Mouse (Mus musculus) bone marrow, adult 2 months (tissue): ENCODE measurements around the gene F9. TPM values are rescaled to one million over a fixed set of nuclear protein-coding genes. Genes with fewer than 3 reads are reported as not detected.
"Not testable (repeated sequence)": the region's sequence is repeated elsewhere in the genome, so short reads cannot be mapped to it uniquely, and the experiment has no call there.

Experiments used
- H3K27ac ChIP-seq: fragments of 200-500 bp; 2 replicates; pipeline ENCODE4 v1.5.1; 2012; ENCODE audit warnings: low read depth, mild to moderate bottlenecking, control low read depth, inconsistent platforms, low read length; ENCODE audit not compliant: control insufficient read depth, poor library complexity, insufficient read depth
- H3K4me1 ChIP-seq: fragments of 200-500 bp; 2 replicates; pipeline ENCODE4 v1.6.1; 2011; ENCODE audit warnings: low read length; ENCODE audit not compliant: control insufficient read depth, insufficient read depth
- H3K4me3 ChIP-seq: fragments of 200-500 bp; replicated peaks from 2 replicates; pipeline ENCODE3; 2011; ENCODE audit warnings: mild to moderate bottlenecking, low read depth, low read length, control low read depth; ENCODE audit not compliant: control insufficient read depth
- CTCF ChIP-seq: fragments of 200-500 bp; IDR thresholded peaks from 2 replicates; pipeline ENCODE4 v1.5.1; 2011; ENCODE audit warnings: low read length, control low read depth; ENCODE audit not compliant: control insufficient read depth, insufficient read depth
- POLR2A ChIP-seq: fragments of 200-500 bp; IDR thresholded peaks from 2 replicates; pipeline ENCODE4 v1.6.1; 2011; ENCODE audit warnings: low read depth, mild to moderate bottlenecking, control low read depth, low read length, borderline replicate concordance; ENCODE audit not compliant: control insufficient read depth
- WGBS: fragments of 180-500 bp; shearing (Covaris S2); methylation state at CpG from one replicate; pipeline ENCODE4 v1.1.7; 2018; 5-methylcytosine and 5-hydroxymethylcytosine counted together
- polyA plus RNA-seq: library from polyadenylated mRNA; stranded (reverse); fragments of >200 nt; gene quantifications from 2 replicates; pipeline ENCODE4 v1.2.4, GENCODE M21; 2011; ENCODE audit warnings: low replicate concordance; ENCODE audit not compliant: missing spikeins, insufficient read depth, insufficient read length

F9 gene
- 0.36 and 1.3 TPM in 2 replicates for polyA plus RNA-seq

DNA sequence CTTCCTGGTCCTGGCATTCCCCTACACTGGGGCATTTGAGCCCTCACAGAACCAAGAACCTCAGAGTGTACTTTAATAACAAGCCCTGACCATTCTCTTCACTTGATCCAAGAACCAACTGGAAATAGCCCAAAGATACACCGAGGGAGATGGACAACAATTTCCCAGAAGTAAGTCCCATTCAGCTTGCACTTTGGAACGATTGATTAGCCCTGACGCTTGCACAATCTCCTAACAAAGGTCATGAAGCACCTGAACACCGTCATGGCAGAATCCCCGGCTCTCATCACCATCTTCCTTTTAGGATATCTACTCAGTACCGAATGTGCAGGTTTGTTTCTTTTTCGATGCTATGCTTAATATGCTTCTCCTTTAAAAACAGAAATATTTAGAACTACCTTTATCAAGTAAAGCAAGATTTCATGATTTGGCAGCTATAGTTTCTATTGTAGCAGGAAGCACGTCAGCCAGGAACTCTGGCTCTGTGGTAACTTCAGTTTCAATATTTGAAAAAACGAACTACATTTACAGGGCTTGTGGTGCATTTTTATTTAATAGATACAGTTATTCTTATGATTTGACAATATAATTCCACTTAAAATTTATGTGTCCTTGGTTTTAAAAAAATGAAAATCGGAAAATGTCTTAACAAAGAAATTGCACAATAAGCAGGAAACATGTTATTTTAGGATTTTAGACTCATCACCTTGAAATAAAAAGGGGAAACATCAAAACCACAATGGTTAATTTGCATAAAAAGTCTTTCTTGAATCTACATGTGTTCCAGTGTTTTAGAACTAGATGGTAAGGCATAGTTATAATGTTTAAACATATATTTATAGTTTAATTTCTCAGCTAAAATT lies at the start of gene F9:
Gene F9, plus strand, starts transcription at position 244 of the 863 bp plus-strand sequence.
- Histone ChIP-seq H3K4me3 (no peak within 1 kb of the TSS), H3K4me1 (no peaks in the 10 kb centered on the region), H3K27ac (no peak within 1 kb of the TSS)
- 31% methylated on average over 10 of the region's 10 CpGs for WGBS
- TF ChIP-seq POLR2A: no peak
- no peak for TF ChIP-seq CTCF

DNA sequence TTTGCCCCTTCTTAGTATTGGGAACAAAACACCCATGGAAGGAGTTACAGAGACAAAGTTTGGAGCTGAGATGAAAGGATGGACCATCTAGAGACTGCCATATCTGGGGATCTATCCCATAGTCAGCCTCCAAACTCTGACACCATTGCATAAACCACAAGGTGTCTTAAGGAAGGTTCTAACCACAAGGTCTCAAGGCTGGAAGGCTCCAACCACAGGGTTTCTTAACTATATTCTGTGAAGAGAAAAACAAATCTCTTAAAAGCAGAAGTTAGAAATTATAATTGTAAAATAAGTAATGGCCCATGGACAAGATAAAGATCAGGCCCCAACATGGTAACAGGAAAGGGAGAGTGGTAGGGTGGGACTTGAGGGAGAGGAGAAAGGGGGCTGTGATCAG lies 29.5 kb upstream of the F9 start:
- H3K4me1 ChIP-seq, H3K4me3 ChIP-seq, H3K27ac ChIP-seq: not testable (repeated sequence)

DNA sequence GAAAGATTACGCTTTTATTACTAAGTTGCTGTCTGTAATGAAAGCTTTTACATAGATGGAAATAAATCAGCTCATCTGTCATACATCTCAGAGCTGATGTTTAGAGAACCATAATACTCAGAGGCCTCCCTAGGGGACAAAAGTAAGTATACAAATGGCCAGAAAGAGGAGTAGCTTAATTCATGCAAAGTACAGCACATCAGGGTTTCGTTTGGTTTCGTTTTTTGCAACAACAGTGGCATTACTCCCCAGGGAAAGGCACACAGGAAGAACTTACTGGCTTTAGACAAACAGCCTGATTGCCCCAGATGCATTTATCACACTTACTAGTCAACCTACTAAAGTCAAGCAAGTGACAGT lies 800 bp downstream of the F9 start:
- TF ChIP-seq POLR2A (no peak), CTCF (no peak)
- Histone ChIP-seq H3K4me3 (no peak overlapping the region), H3K4me1 (no peaks in the 10 kb centered on the region), H3K27ac (no peak overlapping the region)
- WGBS: 23% methylated on average over 3 of the region's 3 CpGs

DNA sequence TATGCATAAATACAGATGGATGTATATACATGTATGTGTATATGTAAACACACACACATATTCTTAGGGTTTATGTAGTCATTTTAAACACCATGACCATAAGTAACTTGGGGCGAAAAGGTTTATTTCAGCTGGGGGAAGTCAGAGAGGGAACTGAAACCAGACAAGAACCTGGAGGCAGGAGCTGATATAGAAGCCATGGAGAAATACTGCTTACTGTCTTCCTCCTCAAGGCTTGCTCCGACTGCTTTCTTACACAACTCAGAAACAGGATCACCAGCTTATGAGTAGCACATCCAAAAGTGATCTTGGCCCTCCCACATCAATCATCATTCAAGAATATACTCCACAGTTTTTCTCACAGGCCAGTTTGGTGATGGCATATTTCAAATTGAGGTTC lies 2.2 kb downstream of the F9 start:
- Histone ChIP-seq H3K4me1 (no peaks in the 10 kb centered on the region), H3K27ac (no peak overlapping the region), H3K4me3 (no peak overlapping the region)
- 20% methylated on average over 2 of the region's 2 CpGs for WGBS
- TF ChIP-seq POLR2A (no peak), CTCF (no peak)

DNA sequence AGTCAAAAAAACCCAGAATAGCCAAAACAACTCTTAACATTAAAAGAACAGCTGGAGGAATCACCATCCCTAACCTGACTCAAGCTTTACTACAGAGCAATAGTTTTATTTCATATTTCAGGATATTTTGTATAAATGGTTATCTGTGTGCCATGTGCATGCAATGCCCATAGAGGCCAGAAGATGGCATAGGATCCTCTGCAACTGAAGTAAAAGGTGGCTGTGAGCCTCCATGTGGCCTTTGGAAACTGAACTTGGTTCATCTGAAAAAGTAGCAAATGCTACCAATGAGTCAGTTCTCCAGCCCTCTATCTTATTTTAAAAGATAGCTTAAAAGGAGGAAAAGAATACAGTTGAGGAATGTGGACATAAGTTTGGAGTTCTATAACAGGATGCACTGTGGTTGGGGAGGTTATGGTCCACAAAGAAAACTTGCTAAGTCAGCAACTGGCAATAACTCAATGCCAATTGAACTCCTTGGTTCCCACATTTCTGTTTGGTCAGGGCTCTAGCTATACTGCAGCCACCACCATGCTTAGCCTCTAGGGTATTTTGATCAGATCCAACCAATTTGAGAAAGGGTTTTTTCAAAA lies 13.9 kb downstream of the F9 start:
- Histone ChIP-seq H3K27ac (no peak overlapping the region), H3K4me3 (no peak overlapping the region), H3K4me1 (no peaks in the 10 kb centered on the region)
- TF ChIP-seq CTCF (no peak), POLR2A (no peak)

DNA sequence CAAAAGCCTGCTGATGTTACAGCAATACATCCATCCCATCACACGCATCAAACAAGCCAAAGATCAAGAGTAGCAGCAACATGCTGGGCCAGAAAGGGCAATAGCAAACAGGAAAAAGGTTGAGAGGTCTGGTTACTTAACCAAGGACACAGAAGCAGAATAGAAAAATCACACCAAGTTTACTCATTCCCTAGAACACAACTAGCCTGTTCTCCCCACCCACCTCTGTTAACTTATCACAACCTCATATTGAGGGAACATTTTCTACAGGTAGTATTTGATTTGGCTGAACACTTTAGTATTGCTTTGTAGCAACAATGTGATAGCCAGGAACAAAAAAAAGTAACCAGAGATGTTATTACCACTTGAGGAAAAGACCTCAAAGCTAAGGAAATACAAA lies 15.3 kb downstream of the F9 start:
- WGBS: 72% methylated on average over 1 of the region's 1 CpGs
- Histone ChIP-seq H3K4me3 (no peak overlapping the region), H3K27ac (no peak overlapping the region), H3K4me1 (no peaks in the 10 kb centered on the region)
- TF ChIP-seq POLR2A: no peak
- no peak for TF ChIP-seq CTCF

DNA sequence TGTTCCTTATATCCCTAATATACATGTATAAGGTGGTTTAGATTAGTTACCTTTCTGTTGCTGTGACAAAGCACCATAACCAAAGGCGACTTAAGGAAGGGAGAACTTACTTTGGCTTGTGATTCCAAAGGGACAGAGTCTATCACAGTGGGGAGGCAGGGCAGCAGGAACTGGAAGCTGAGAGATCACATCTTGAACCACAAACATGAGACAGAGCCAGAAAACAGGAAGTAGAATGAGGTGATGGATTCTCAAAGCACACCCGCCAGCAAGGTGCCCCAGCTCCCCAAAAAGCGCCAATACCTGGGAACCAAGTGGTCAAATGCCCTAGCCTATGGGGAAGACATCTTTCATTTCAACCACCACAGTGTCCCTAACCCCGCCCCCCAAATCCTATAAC lies 21.7 kb downstream of the F9 start:
- Histone ChIP-seq H3K4me3 (no peak overlapping the region), H3K27ac (no peak overlapping the region), H3K4me1 (peaks cover 1% of the 10 kb centered on the region; the same call in 1 of the 2 replicates)
- WGBS: 69% methylated on average over 4 of the region's 4 CpGs
- TF ChIP-seq POLR2A (no peak), CTCF (no peak)

DNA sequence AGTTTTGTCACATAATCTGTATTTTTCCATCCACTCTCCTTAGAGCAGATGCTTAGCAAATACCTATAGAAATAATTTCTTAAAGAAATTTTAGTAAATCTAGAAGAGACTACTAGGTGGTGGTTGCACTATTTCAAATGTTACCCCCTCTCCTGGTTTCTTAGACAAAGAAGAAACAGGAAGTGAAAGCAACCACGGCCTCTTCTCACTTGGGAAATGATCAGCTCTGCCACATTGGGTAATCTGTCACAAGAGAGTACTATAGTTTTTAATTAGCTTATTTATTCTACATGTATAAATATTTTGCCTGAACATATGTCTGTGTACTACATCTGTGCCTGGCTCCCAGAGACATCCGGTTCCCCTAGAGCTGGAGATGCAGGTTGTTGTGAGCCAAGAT lies 22.3 kb downstream of the F9 start:
- WGBS: 45% methylated on average over 2 of the region's 2 CpGs
- TF ChIP-seq CTCF (no peak), POLR2A (no peak)
- Histone ChIP-seq H3K4me1 (peaks cover 1% of the 10 kb centered on the region; the same call in 1 of the 2 replicates), H3K27ac (no peak overlapping the region), H3K4me3 (no peak overlapping the region)

DNA sequence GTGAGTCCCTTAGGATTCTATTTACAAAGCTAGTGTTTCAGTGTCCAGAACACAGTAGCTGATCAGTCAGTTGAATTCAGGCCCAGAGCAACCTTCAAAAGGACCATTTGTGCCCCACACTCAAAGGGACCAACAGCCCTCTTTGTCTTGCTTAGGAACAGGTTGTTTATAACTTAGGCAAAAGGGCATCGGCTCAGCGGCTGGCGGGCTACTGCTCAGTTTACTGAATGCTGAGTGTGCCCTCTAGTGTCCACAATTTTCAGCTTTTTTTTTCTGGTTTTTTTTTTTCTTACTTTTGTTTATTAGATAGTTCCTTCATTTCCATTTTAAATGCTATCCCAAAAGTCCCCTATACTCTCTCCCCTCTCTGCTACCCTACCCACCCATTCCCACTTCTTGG lies 27.4 kb downstream of the F9 start:
- peaks cover 1% of the 10 kb centered on the region; the same call in 1 of the 2 replicates for H3K4me1 ChIP-seq
- 8% methylated on average over 3 of the region's 3 CpGs for WGBS
- no peak overlapping the region for H3K4me3 ChIP-seq
- TF ChIP-seq CTCF (peak; percentile 41; the same call in 1 of the 2 replicates), POLR2A (no peak)
- H3K27ac ChIP-seq: no peak overlapping the region
